Mouse (Mus musculus) myocyte (in vitro differentiated cells): ENCODE results near the gene Pde4a. TPM values are rescaled to one million over a fixed set of nuclear protein-coding genes. Genes with fewer than 3 reads are reported as not detected.
A peak's percentile ranks its signal among the peaks of the same experiment; 100 is the strongest.

ENCODE experiments used
- H3K27me3 ChIP-seq: one replicate; pipeline ENCODE4 v1.6.1; 2011; ENCODE audit not compliant: control insufficient read depth, insufficient read depth, insufficient read length
- H3K36me3 ChIP-seq: one replicate; pipeline ENCODE4 v1.6.1; 2011; ENCODE audit not compliant: control insufficient read depth, insufficient read depth
- H3K4me2 ChIP-seq: one replicate; pipeline ENCODE4 v1.6.1; 2011; ENCODE audit warnings: low read depth, control low read depth
- H3K4me3 ChIP-seq: one replicate; pipeline ENCODE4 v1.5.1; 2011; ENCODE audit warnings: mild to moderate bottlenecking, control low read depth, moderate library complexity
- H3K79me2 ChIP-seq: one replicate; pipeline ENCODE4 v1.6.1; 2011; ENCODE audit not compliant: control insufficient read depth, insufficient read depth
- H3ac ChIP-seq: one replicate; pipeline ENCODE4 v1.6.1; 2011; ENCODE audit not compliant: control insufficient read depth, insufficient read length
- CEBPB ChIP-seq: IDR thresholded peaks from 2 replicates; pipeline ENCODE4 v1.6.1; 2011; ENCODE audit warnings: mild to moderate bottlenecking, moderate library complexity; ENCODE audit not compliant: poor library complexity, insufficient read depth, severe bottlenecking
- E2F4 ChIP-seq: IDR thresholded peaks from one replicate; pipeline ENCODE4 v1.6.1; 2011; ENCODE audit warnings: mild to moderate bottlenecking, control low read depth, moderate library complexity; ENCODE audit not compliant: insufficient read depth
- MAX ChIP-seq: IDR thresholded peaks from one replicate; pipeline ENCODE4 v1.6.1; 2011; ENCODE audit warnings: low read depth, mild to moderate bottlenecking, control low read depth
- MYOD1 ChIP-seq, 3 experiments: IDR thresholded peaks; one replicate each; pipeline ENCODE4 v1.6.1; 2011; ENCODE audit warnings: control low read depth in 2 of 3, low read depth in 2 of 3, mild to moderate bottlenecking in 2 of 3, moderate library complexity in 1 of 3; ENCODE audit not compliant: insufficient read length in 2 of 3, control insufficient read depth in 1 of 3
- MYOG ChIP-seq, 3 experiments: IDR thresholded peaks; one replicate each; pipeline ENCODE4 v1.6.1; 2011; ENCODE audit warnings: control low read depth in 2 of 3, low read depth in 2 of 3, mild to moderate bottlenecking in 2 of 3; ENCODE audit not compliant: insufficient read length in 2 of 3, control insufficient read depth in 1 of 3, insufficient read depth in 1 of 3
- POLR2A ChIP-seq: IDR thresholded peaks from one replicate; pipeline ENCODE4 v1.6.1; 2011; ENCODE audit warnings: low read depth, mild to moderate bottlenecking, control low read depth, moderate library complexity; ENCODE audit not compliant: insufficient read length
- POLR2AphosphoS2 ChIP-seq: IDR thresholded peaks from one replicate; pipeline ENCODE4 v1.6.1; 2011; ENCODE audit warnings: low read depth, control low read depth; ENCODE audit not compliant: insufficient read length
- REST ChIP-seq: IDR thresholded peaks from one replicate; pipeline ENCODE4 v1.6.1; 2011; ENCODE audit warnings: mild to moderate bottlenecking, control low read depth, moderate library complexity; ENCODE audit not compliant: insufficient read depth, insufficient read length
- SRF ChIP-seq: IDR thresholded peaks from one replicate; pipeline ENCODE4 v1.6.1; 2011; ENCODE audit warnings: low read depth; ENCODE audit not compliant: control insufficient read depth, insufficient read length
- TCF12 ChIP-seq: IDR thresholded peaks from one replicate; pipeline ENCODE4 v1.6.1; 2011; ENCODE audit warnings: mild to moderate bottlenecking, control low read depth; ENCODE audit not compliant: poor library complexity, insufficient read depth, severe bottlenecking
- TCF3 ChIP-seq: IDR thresholded peaks from one replicate; pipeline ENCODE4 v1.6.1; 2011; ENCODE audit warnings: low read depth, control low read depth; ENCODE audit not compliant: insufficient read length
- USF1 ChIP-seq: IDR thresholded peaks from one replicate; pipeline ENCODE4 v1.6.1; 2011; ENCODE audit warnings: low read depth, mild to moderate bottlenecking, control low read depth, moderate library complexity
- polyA plus RNA-seq: library from polyadenylated mRNA; unstranded; fragments of >200 nt; fragmentation: generic; extraction: Trizol; gene quantifications from one replicate; pipeline ENCODE4 v1.2.1, GENCODE M21; 2012; ENCODE audit warnings: missing spikeins

Gene Pde4a
- polyA plus RNA-seq, 1 experiment = 3.6 TPM

DNA sequence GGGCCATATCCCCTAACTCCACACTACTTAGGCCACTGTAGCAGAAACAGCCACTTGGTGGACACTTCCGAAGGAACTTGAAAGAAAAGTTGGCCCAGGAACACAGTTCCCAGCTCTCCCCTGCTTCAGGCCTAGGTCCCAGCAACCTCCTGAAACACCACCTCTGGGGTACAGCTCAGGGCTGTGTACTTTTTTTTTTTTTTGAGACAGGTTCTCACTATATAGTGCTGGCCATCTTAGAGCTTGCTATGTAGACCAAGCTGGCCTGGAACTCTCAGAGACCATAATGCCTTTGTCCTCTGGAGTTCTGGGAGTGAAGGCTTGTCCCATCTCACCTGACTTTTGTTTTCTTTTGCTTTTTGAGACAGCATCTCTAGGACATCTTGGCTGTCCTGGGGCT is 3.6 kb downstream of the Pde4a start:
- Histone ChIP-seq H3K4me3 (peak overlapping the region; percentile 34), H3K36me3 (no peaks in the 10 kb centered on the region), H3K79me2 (no peaks in the 10 kb centered on the region), H3K4me2 (peak overlapping the region; percentile 95), H3ac (peak overlapping the region; percentile 25), H3K27me3 (no peaks in the 10 kb centered on the region)
- TF ChIP-seq SRF (no peak), REST (no peak), MYOG (IDR thresholded peaks at IDR 0.05; ENCODE audit: control insufficient read depth in 1 of 3, insufficient read depth in 1 of 3, insufficient read length in 2 of 3, low read depth in 2 of 3) (no peak), TCF3 (no peak), MAX (no peak), E2F4 (no peak), POLR2A (no peak), TCF12 (no peak), CEBPB (no peak), USF1 (no peak), POLR2AphosphoS2 (no peak), MYOD1 (IDR thresholded peaks at IDR 0.05; ENCODE audit: control insufficient read depth in 1 of 3, insufficient read length in 2 of 3, low read depth in 2 of 3) (no peak)

DNA sequence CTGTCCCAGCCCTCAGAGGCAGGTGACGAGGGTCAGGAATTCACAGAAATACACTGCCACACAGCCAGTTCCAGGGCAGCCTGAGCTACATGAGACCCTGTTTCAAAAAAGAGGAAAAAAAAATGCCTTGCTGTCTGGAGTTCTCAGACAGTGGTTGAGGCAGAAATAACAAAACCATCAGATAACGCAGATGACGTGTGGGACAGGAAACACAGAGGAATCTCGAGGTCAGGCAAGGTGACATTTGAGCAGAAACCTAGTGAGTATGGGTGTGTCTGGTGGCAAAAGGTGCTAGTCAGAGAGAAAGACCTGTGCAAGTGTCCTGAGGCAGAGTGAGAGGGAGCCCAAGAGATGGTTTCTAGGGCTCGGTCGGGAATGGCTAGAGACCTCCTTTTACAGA is 6.8 kb downstream of the Pde4a start:
- Histone ChIP-seq H3K4me2 (no peak overlapping the region), H3K27me3 (no peaks in the 10 kb centered on the region), H3ac (no peak overlapping the region), H3K4me3 (no peak overlapping the region), H3K79me2 (no peaks in the 10 kb centered on the region), H3K36me3 (no peaks in the 10 kb centered on the region)
- TF ChIP-seq TCF12 (no peak), MAX (no peak), POLR2A (no peak), CEBPB (no peak)

DNA sequence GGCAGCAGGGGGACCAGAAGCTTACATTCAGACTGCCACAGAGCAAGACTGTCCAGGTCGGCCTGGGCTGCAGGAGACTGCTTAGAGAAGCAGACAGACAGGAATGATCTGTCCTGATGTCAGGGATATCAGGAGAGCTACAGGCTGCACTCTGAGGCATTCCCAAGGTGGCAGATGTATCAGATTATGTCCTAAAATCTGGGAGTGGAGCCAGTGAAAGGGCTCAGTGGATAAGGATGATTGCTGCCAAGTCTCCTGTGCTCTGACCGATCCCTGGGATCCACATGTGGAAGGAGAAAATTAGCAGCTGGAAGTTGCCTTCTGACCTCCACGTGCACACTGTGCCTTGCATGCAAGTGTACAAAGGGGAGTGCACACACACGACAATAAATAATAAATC is 14.9 kb downstream of the Pde4a start:
- no peaks in the 10 kb centered on the region for H3K36me3 ChIP-seq
- no peak overlapping the region for H3K4me2 ChIP-seq
- TF ChIP-seq TCF12 = no peak
- no peak for TF ChIP-seq E2F4
- no peak for TF ChIP-seq REST
- TF ChIP-seq POLR2A = no peak
- TF ChIP-seq CEBPB = no peak
- H3ac ChIP-seq = no peak overlapping the region
- no peak overlapping the region for H3K4me3 ChIP-seq
- H3K79me2 ChIP-seq = no peaks in the 10 kb centered on the region
- H3K27me3 ChIP-seq = no peaks in the 10 kb centered on the region

DNA sequence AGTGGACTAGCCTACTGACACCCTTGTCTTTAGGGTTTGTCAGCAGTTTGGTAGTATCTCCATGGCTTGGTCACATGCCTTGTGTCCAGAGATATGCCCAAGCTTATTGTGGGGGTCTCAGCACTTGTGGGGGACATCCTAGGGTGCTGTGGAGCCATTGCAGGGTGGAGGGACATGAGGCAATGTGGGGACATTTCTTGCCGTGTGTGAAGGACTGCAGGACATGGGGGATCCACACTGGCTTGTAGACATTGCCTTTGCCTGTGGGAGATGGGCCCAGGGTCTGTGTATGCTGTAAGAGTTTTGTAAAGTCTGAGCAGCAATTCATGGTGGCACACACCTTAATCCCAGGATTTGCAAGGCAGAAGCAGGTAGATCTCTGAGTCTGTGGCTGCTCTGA is 15.3 kb downstream of the Pde4a start:
- Histone ChIP-seq H3K27me3 (no peaks in the 10 kb centered on the region), H3K36me3 (no peaks in the 10 kb centered on the region), H3ac (no peak overlapping the region), H3K4me2 (peak overlapping the region; percentile 43), H3K79me2 (no peaks in the 10 kb centered on the region), H3K4me3 (peak overlapping the region; percentile 14)
- TF ChIP-seq USF1 (no peak), TCF12 (no peak), CEBPB (no peak), MYOG (IDR thresholded peaks at IDR 0.05; ENCODE audit: control insufficient read depth in 1 of 3, insufficient read depth in 1 of 3, insufficient read length in 2 of 3, low read depth in 2 of 3) (no peak), MYOD1 (IDR thresholded peaks at IDR 0.05; ENCODE audit: control insufficient read depth in 1 of 3, insufficient read length in 2 of 3, low read depth in 2 of 3) (no peak), SRF (no peak), POLR2A (no peak), TCF3 (no peak)

DNA sequence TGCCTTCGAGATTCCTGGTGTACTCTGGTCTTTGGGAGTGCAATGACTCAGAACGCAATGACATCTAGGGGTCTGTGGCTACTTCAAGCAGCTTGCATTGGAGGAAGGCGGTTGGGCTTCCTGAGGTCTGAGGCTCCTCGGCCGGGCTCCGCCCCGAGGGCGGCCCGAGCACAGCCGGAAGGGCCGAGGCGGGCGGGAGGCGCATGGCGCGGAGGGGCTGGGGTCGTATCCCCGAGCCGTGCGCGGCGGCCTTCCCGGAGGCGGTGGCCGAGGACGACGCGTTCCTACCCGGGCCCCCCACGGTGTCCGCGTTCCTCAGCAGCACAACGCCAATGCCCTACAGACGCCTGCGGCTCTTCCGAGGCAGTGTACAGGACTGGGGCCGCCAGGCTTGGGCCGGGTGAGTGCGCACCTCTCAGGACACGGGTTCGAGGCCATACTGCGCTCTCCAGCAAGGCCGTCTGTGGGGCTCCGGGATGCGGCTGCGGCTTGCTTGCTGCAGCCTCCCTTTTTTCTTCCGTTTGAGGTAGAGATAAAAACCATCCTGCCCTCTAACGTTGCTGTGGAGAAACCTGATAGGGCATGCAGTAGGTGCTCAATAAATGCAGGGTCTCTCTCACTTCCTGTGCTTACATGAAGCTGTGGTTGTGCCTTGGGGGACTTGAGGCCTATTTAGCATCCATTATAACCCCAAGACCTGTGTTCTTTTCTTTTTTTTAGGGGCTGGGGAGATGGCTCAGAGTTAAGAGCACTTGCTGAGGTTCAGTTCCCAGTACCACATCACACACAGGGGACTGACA is 16.1 kb downstream of the Pde4a start:
- H3K79me2 ChIP-seq = no peaks in the 10 kb centered on the region
- H3K36me3 ChIP-seq = no peaks in the 10 kb centered on the region
- H3K4me3 ChIP-seq = peak overlapping the region; percentile 14
- H3K27me3 ChIP-seq = no peaks in the 10 kb centered on the region
- H3K4me2 ChIP-seq = peak overlapping the region; percentile 43
- TF ChIP-seq TCF3 = no peak
- TF ChIP-seq MYOG (IDR thresholded peaks at IDR 0.05; ENCODE audit: control insufficient read depth in 1 of 3, insufficient read depth in 1 of 3, insufficient read length in 2 of 3, low read depth in 2 of 3) = no peak
- no peak for TF ChIP-seq MAX
- TF ChIP-seq POLR2A = peak; percentile 63
- no peak for TF ChIP-seq REST
- TF ChIP-seq TCF12 = no peak
- TF ChIP-seq E2F4 = no peak
- no peak for TF ChIP-seq SRF
- TF ChIP-seq POLR2AphosphoS2 = no peak
- H3ac ChIP-seq = no peak overlapping the region
